Mouse (Mus musculus): ENCODE data around the gene Gnaq.

Gene Gnaq

DNA sequence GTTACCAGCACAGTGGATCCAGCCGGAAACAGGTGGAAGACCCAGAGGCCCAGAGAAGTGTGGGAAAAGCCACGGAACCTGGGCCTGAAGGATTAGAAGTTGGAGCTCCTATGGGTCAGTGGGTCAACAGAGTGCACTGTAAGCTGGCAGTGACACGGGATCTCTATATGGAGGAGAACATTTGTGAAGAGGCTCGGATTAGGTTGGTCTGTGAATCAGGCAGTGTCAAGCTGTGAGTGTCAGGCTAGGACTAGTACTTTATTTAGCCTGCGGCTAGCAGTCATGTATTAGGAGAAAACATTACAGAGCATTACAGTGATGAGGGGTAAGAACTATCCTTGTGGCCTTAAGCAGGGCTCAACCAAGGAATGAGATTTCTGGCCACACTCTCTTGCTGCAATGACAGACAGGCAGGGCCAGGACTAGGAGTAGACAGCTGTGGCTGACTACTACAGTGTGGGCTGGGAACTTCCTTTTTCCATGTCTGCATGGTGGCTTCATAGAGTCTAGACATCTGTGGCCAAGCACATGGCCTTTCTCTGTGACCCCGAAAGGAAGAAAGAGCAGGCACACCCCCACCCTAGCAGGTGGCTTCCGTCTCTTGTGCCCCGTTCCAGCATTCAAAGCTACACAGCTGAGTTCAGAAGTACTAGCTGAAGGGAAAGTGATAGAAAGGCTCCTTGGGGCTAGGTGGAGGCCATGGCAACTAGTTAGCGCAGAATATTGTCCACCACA lies 240.3 kb downstream of the Gnaq start:
- peak; percentile 47 for DNase-seq (ENCODE audit: low spot score)

DNA sequence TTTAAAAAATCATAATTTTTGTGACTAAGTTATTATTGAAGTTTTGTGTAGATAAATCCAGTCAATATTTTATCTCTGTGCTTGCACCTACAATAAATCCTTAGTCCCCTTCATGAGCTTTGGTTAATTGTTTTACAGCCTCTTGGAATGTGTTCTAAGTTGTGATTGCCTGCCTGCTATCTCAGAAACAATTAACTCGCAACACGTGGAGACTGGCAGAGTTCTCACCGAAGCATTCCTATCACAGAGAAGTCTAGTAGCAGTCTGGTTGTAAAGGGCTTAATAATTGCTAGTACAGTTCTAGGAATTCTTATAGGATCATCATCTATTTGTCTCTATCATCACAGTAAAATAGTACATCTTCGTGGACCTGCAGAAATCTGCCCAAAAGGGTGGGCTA lies 243.2 kb downstream of the Gnaq start:
- no peak for DNase-seq (ENCODE audit: low spot score)

- DNase-seq (ENCODE audit: low spot score), result peak; percentile 23
Measured at GRCm38 (mm10) chr19:16378565-16378964, 245.9 kb downstream of the Gnaq start.

DNA sequence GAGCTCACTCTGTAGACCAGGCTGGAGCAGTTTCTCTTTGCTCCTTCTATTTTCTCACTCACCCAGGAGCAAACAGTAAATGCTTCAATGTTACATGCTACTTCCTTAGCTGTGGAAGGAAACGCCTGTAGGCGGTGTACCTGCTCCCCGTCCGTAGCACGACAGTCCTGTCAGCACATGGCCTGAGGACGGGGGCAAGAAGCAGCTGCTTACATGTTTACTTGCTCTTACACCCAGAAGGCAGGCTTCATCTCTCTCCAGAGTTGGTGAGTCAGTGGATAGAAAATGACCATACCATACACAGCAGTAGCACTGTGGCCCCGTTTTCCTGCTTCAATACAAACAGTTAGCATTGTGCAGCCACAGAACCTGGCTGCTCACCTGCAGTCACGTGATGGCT lies 247.1 kb downstream of the Gnaq start:
- DNase-seq (ENCODE audit: low spot score), result no peak

DNA sequence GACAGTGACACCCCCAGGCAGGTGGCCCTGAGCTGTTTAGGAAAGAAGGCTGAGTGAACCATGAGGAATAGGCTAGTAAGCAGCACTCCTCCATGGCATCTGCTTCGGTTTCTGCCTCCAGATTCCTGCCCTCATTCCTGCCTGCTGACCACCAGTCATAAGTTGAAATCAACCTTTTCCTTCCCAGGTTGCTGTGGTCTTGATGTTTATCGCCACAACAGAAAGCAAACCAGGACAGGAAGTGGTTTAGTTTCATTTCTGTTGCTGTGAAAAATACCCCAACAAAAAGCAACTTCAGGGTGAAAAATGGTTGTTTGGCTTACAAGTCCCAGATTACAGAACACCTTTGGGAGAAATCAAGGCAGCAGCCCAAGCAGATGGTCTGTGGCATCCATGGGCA lies 249.8 kb downstream of the Gnaq start:
- DNase-seq (ENCODE audit: low spot score), result no peak

- DNase-seq (ENCODE audit: low spot score), result peak; percentile 19
Measured at GRCm38 (mm10) chr19:16383127-16383526, 250.5 kb downstream of the Gnaq start.

- no peak for DNase-seq (ENCODE audit: low spot score)
Measured at GRCm38 (mm10) chr19:16384094-16384493, 251.5 kb downstream of the Gnaq start.

DNA sequence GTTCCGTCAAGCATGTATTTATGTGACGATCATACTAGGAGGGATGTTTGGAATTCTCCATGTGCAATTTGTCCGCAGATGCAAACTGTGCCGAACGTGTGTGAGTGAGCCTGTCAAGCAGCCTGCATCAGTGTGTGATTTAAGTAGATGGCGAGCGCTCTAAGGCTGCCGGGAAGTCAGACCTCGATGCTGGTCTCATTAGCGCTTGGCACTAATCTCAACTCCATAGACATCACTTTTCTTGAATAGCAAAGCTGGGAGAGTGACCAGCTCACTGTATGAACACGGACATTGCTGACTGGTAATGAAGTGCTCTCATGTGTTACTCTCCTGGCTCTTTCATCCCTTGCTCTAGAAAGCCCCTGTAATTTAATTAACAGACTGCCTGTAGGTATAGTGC lies 252.3 kb downstream of the Gnaq start:
- DNase-seq (ENCODE audit: low spot score), result no peak

- DNase-seq (ENCODE audit: low spot score), result no peak
Measured at GRCm38 (mm10) chr19:16386514-16386913, 253.9 kb downstream of the Gnaq start.

DNA sequence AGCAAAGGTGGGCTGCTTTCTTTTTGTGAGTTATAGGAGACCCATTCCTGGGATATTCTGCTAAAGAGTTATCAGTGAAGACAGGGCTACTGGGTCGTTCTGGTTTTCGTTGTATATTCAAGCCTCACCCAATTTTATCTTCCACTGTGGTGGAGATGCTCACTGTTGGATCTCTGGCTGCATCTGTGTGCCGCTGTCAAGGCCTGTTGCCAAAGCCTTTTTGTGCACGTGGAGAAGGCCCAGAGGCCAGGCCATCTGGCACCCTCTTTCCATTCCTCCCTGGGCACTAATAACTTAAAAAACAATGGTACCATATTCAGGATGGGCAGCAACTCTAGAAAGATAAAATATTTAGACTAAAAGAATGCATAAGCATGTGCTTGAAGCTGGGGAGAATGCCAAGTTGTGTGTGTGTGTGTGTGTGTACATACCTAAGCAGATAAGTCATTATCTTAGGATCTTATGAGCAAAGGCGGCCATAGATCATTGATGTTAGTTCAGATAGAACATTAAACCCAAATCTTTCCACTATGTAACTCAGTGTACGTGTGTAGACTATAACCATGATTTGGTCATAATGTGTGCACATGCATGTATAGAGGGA lies 257.7 kb downstream of the Gnaq start:
- DNase-seq (ENCODE audit: low spot score), result no peak

DNA sequence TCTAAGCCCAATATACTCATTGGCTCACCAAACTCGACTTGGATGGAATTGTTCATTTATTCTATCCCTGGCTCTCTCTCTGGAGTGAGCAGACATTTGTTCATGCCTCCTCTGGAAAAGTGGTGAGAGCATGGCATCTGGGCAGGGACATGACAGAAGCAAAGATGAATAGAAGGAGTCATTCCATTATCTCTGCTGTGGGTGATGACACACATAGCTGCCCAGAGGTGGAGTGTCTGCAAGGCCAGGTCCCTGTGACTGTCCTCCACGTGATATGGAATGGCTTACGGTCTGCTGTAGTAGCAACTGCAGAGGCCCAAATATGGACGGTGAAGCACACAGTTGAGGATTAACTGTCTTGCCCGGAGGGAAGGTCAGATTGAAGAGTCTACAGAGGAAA lies 261.8 kb downstream of the Gnaq start:
- no peak for DNase-seq (ENCODE audit: low spot score)

DNA sequence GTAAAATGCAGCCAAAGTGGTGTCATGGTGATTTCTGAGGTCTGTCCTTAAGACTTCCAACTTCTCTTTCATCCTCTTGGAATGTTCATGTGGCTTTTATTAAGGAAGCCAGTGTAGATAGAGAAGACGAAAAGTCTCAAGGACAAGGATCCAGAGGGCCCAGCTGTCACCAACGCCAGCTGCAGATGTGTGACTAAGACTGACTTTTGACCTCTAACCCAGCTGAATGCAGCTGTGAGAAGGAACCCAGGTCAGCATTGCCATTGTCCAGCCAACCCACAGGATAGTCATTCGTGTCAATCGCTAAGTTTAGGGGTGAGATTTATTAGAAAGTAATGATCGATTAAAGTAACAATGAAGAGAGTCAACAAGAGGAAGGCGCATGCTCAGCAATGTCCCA lies 270.5 kb downstream of the Gnaq start:
- DNase-seq (ENCODE audit: low spot score), result no peak

DNA sequence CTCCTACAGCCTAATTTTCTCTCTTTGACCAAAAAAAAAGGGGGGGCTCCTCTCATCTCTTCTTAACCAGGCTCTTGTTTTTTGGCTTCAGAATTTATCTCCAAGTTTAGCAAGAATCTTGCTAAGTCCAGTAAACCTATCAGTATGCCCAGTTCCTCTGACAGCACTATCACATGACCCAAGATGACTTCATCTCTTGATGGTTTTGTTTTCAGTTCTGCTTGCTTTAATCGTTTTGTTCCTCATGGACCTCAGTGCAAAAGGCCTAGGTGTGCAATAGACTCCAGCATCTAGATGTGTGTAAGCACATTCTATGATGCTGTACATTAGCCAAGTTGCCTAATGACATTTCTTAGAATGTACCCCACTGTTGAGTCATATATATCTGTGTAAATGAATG lies 275.1 kb downstream of the Gnaq start:
- no peak for DNase-seq (ENCODE audit: low spot score)

GRCm38 (mm10) chr19:16411302-16411701 lies 278.7 kb downstream of the Gnaq start:
- peak; percentile 27 for DNase-seq (ENCODE audit: low spot score)

GRCm38 (mm10) chr19:16418086-16418663 lies 285.5 kb downstream of the Gnaq start:
- DNase-seq (ENCODE audit: low spot score), result no peak

GRCm38 (mm10) chr19:16425596-16425995 lies 293.0 kb downstream of the Gnaq start:
- DNase-seq (ENCODE audit: low spot score), result peak; percentile 70

DNA sequence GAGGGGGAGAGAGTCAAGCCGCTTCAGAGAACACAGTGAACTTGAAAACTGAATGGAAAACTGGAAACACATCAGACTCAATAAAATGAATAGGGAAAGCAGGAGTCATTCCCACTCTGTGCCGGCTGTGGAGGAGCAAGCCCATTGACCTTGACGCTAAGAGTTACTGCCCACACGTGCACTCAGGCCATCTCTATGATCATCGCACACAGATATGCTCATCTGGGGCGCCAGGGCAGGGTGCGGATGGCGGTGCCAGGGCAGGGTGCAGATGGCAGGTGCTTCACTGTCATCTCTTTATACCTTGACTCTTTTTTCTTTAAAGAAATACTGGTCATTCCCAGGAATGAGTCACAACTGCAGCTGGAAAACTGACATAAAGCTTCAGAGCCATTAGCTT lies 298.7 kb downstream of the Gnaq start:
- no peak for DNase-seq (ENCODE audit: low spot score)

DNA sequence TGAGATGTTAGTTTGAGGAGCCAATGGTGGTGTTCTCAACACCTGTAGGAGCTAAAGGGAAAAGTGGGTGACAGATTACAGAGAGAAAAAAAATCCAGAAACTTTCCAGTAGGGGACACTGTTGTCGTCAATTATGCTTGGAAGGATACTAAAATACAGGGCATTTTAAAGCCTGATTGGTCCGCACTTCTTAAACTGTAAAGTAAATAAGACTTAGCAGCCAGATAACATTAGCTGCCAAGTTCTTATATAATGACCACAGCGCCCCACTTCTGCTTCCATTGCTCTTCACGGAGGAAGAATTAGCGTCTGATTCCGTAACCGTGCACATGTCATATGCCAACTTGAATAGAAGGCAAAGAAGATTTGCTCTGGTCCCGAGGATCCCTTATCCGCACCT lies 302.2 kb downstream of the Gnaq start:
- DNase-seq (ENCODE audit: low spot score), result peak; percentile 71

- peak; percentile 74 for DNase-seq (ENCODE audit: low spot score)
Measured at GRCm38 (mm10) chr19:16435531-16436231, 303.1 kb downstream of the Gnaq start, which contains the start of gene Gna14. Gene Gna14 (plus strand): TSS chr19:16435762.

- DNase-seq (ENCODE audit: low spot score), result peak; percentile 28
Measured at GRCm38 (mm10) chr19:16436335-16437169, 303.9 kb downstream of the Gnaq start.

Measured in lung, postnatal 25 days (tissue).